Mouse (Mus musculus) ovary, adult 18-20 months (tissue): ENCODE measurements around the gene Ube2j1.

Experiments
- DNase-seq: peaks from one replicate; pipeline ENCODE4 v3.0.0; 2022; ENCODE audit warnings: low spot score, mixed read lengths

Gene Ube2j1

DNA sequence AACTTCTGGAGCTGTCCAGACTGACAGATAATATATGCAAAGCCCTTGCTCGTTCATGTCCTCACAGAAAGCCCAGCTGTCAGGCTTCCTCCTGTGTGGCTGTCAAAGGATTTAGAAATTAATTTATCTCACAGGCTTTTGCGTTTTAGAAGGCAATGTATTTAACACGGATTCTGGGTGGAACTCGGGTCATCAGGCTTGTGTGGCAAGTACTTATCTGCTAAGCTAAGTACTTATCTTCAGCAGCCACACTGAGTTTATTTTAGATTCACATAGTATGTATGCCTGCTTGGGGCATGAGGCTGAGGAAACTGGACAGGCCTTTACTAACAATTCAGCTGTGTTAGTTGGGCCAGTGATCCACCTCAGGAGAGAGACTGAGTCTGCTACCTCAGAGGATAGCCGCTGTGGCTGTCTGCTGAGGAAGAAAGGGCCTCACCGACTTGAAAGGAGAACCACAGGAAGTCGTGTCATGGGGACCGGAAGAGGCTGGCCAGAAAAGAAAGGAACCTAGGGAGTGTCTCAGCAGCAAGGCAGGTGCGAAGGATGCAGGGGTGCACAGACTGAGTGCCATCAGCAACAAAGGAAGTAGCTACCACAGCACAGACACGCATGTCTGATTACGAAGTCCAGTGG, 41.4 kb downstream of the Ube2j1 start:
- no peak for DNase-seq

DNA sequence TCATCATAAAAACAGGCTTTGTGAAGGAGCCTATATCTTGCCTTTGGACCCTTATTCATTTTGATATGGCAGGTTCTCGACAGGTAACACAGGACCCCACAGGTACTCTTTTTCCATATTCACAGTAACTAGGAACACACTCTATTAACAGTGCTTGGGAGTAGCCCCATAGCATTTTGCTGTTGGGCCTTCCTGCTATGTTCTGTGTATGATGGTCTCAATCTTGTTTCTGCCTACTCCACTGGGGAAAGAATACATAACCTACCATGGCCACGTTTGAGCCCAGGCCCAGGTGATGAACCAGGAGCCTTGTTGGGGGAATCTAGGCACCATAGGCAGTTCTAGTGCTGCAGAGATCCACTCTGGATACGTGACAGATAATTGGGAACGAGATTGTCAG, 43.2 kb downstream of the Ube2j1 start:
- no peak for DNase-seq

DNA sequence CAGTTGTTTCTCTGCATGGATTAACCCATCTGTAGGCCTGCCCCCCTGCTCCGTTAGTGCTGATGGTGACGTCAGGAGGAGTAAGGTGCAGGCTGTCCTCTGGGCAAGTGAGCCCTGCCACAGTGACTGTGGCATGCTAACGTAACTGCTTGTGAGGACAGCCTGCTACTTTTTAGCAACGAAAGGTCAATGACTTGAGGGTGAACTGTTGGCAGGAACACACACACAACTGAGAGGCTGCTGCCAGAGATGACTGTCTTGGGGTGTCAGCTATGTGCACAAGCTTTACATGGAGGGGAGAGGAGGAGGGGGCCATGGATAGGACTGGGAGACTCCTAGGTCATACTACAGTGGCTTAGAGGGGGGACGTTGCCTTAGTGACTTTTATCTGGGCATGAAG, 43.6 kb downstream of the Ube2j1 start:
- no peak for DNase-seq

DNA sequence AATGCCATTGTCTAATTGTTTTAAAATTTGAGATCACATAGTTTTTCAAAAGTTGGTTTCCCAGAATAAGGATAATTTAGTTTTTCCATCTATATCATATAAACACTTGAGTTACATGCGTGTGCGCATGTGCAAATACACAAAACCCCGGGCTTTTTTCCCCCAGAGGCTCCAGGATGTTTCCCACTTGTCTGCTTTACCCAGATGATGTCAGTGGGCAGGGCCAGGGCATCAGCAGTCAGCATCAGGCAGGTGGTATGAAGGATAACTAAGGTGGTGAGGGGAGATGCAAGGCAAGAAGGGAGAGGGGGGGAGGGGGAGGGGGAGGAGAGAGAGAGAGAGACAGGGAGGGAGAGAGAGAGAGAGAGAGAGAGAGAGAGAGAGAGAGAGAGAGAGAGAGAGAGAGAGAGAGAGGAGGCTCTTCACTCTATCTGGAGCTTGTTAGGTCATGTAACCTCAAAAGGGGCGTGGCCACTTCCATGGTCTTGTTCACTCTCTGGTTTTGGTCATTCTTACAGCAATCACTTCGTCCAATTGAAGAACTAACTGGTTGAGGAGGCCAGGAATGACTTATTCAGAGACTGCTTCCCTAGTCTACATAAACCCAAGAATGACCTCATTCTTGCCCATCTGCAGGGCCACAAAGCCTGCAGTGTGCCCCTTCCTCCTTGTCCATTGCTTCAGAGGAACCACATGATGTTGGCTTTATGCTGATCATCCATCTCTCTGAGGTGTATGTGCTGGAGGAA, 44.7 kb downstream of the Ube2j1 start:
- DNase-seq, result no peak

DNA sequence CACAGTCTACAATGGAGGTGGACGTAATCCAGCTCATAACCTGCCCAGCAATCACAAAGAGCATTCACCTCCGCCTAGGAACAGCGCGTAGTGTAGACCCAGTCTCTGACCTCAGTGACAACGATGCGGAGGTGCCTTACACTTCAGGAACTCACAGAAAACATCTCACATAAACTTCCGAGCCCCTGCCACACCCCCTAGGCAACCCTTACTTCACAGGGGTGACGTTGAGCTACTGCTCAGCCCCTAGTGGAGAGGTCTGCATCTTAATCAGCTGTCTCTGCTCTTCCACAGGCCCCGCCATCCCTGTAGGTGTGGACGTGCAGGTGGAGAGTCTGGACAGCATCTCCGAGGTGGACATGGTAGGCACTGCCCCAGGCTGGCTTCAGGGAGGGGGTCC, 45.9 kb downstream of the Ube2j1 start:
- DNase-seq, result no peak

DNA sequence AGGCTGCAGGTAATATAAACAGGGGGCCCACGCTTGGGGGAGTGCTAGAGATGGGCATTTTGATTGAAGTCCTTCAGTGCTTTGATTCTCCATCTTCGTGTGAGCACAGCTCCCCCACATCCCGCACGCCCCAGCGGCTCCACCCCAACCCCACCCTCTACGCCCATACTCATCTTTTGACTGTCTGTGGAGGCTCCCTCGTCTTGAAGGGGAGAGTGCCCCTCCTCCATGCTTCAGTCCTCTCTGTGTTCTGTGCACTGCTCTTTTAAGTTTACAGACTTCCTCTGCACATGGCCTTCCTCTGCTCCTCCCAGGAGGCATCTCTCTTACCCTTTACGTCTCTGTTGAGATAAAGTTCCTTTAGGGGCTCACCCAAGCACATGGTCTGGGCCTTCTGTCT, 46.5 kb downstream of the Ube2j1 start:
- no peak for DNase-seq

DNA sequence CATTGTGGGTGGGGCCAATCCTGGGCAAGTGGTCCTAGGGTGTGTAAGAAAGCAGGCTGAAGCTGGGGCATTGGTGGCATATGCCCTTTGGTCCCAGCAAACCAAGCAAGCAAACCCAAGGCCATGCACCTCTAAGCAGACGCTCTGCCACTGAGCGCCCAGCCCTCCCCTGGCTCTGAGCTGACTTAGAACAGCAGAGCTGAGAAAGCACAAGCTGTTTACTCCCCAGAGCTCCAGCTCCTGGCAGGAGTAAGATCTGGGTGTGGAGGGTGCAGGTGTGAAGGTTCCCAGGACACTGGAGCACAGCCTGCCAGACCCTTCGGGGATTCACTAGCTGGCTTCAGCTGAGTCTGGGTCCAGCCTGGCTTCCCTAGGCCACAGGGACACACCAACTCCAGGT, 47.3 kb downstream of the Ube2j1 start:
- no peak for DNase-seq

DNA sequence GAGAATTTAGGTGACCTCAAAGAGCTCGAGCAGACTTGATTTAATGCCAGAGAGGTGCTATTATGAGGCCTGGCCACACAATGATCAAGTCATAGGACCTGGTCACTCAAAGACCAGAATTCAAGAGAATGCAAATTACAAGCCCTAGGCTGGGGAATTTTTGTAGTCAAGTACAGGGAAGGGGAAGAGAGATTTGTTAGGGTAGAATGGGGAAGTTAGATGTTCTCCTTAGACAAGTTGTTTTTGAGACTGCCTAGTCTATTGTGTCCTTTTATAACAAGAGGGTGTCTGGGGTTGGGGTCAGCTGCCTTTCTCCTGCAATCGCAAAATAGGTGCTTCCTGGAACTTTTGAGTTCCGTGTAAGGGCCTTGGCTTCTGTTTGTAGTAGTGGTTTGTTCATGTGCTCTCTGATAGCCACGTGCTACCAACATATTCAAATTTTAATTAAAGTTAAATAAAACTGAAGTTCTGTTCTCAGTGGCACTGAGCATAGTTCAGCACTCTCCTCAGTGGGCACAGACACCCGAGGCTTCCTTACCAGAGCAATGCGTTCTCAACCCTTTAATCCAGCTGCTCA, 68.0 kb downstream of the Ube2j1 start:
- no peak for DNase-seq
